Mouse (Mus musculus): Measurements from ENCODE around the gene Anapc15. TPM values are rescaled to one million over a fixed set of nuclear protein-coding genes. Genes with fewer than 3 reads are reported as not detected.
A peak's percentile ranks its signal among the peaks of the same experiment; 100 is the strongest.
"Not testable (repeated sequence)": the region's sequence is repeated elsewhere in the genome, so short reads cannot be mapped to it uniquely, and the experiment has no call there.

Gene Anapc15
- polyA plus RNA-seq, 1 experiment: 31.8 TPM

DNA sequence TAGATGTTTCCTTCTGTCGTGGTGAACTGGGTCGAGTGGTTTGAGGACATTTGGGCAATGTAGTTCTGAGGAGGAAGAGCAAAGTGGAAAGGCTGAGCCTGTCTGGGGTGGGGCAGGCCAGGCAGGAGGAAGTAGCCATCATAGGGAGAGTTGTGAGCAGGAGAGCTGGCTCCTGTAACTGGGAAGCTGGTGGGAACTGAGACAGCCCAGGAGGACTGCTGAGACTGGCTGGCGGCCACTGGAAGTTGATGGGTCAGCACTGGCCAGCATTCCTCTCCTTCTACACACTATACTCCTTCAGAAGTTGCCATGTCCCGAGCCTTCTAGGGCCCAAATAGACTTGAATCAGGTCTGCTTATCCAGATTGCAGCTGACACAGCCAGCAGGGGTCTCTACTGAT, 44.9 kb downstream of the Anapc15 start:
- H3K9me3 ChIP-seq: no peaks in the 10 kb centered on the region
- H3K4me3 ChIP-seq (replicated peaks): peak overlapping the region; percentile 73
- H3K27me3 ChIP-seq (replicated peaks): no peaks in the 10 kb centered on the region
- no peak for TF ChIP-seq FLI1 (IDR thresholded peaks at IDR 0.05; ENCODE audit: low read length)
- TF ChIP-seq GATA1 (IDR thresholded peaks at IDR 0.05; ENCODE audit: borderline replicate concordance, low read length): no peak
- H3K4me1 ChIP-seq: peaks cover 52% of the 10 kb centered on the region
- H3K36me3 ChIP-seq (replicated peaks; ENCODE audit: low read length): peaks cover 54% of the 10 kb centered on the region

DNA sequence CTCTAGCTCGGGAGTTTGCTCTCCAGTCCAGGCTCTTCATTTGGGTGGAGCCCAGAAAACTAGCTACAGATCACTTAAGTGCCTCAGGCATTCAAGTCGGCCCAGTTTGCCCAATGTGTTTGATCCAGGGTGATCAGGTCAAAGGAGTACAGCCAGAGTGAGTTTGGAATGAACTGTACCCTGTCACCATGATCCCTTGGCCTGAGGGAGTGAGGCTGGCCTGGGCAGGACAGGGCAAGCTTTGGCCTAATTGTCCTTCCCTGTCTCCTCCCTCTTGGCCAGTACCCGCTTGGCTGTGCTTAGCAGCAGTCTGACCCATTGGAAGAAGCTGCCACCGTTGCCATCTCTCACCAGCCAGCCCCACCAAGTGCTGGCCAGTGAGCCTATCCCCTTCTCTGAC, 46.6 kb downstream of the Anapc15 start:
- no peaks in the 10 kb centered on the region for H3K9me3 ChIP-seq
- H3K27me3 ChIP-seq (replicated peaks): no peaks in the 10 kb centered on the region
- peaks cover 47% of the 10 kb centered on the region for H3K4me1 ChIP-seq
- no peak for TF ChIP-seq GATA1 (IDR thresholded peaks at IDR 0.05; ENCODE audit: borderline replicate concordance, low read length)
- TF ChIP-seq FLI1 (IDR thresholded peaks at IDR 0.05; ENCODE audit: low read length): no peak
- no peak overlapping the region for H3K4me3 ChIP-seq (replicated peaks)
- H3K36me3 ChIP-seq (replicated peaks; ENCODE audit: low read length): peaks cover 71% of the 10 kb centered on the region

DNA sequence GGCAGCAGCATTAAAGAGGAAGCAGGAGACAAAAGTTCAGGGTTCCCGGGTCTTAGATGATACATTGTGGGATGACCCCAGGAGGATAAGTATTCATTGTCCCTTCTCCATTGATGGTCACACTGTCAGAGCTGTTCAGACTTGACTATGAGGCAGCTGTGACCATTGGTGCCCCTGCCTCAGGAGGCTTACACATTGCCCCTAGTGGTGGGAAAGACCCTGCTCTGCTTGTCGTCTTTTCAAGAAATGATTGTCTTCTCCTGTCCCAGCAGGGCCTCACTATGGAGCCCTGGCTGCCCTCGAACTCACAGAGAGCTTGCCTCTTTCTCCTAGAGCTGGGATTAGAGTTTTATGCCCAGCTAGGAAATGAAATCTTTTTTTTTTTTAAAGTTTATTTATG, 48.5 kb downstream of the Anapc15 start:
- H3K36me3 ChIP-seq (replicated peaks; ENCODE audit: low read length): peaks cover 85% of the 10 kb centered on the region
- no peak overlapping the region for H3K4me3 ChIP-seq (replicated peaks)
- H3K9me3 ChIP-seq: no peaks in the 10 kb centered on the region
- H3K4me1 ChIP-seq: peaks cover 48% of the 10 kb centered on the region
- no peaks in the 10 kb centered on the region for H3K27me3 ChIP-seq (replicated peaks)
- TF ChIP-seq GATA1 (IDR thresholded peaks at IDR 0.05; ENCODE audit: borderline replicate concordance, low read length) (no peak), FLI1 (IDR thresholded peaks at IDR 0.05; ENCODE audit: low read length) (no peak)

DNA sequence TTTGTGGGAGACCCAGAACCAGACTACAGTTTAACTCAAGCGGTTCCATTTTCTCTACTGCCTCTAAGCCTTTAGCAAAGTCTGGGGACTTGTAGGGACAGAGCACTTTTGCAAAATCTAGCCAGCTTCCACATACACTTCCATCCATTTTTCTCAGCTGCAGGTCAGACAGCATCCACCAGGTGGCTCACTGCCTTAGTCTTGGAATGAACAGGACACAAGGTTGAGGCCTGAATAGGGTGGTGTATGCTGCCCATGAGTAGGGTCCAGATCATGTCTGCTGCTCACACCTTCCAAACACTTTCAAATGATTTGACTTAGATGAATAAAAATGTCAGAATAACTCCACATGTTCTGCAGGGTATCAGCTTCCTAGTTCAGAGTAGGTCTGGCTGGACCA, 54.6 kb downstream of the Anapc15 start:
- Histone ChIP-seq H3K4me1 (peaks cover 23% of the 10 kb centered on the region), H3K27me3 (replicated peaks) (no peaks in the 10 kb centered on the region), H3K36me3 (replicated peaks; ENCODE audit: low read length) (peaks cover 45% of the 10 kb centered on the region), H3K4me3 (replicated peaks) (no peak overlapping the region), H3K9me3 (no peaks in the 10 kb centered on the region)
- TF ChIP-seq FLI1 (IDR thresholded peaks at IDR 0.05; ENCODE audit: low read length): no peak
- TF ChIP-seq GATA1 (IDR thresholded peaks at IDR 0.05; ENCODE audit: borderline replicate concordance, low read length): no peak

DNA sequence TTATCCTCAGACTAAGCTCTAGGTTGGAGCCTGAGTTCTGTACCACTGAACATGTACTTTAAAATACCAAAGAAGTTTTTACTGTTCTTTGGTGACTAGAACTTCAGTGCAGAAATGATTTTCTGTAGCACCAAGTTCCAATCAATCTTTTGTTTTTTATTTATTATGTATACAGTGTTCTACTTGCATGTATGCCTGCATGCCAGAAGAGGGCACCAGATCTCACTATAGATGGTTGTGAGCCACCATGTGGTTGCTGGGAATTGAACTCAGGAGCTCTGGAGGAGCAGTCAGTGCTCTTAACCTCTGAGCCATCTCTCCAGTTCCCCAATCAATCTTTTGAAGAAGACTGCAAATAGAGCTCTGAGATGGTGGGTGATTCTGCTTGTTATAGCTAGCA, 62.4 kb downstream of the Anapc15 start:
- H3K27me3 ChIP-seq (replicated peaks); H3K9me3 ChIP-seq; H3K4me3 ChIP-seq (replicated peaks): not testable (repeated sequence)
- H3K4me1 ChIP-seq: peaks cover 13% of the 10 kb centered on the region
- H3K36me3 ChIP-seq (replicated peaks; ENCODE audit: low read length): peaks cover 11% of the 10 kb centered on the region

DNA sequence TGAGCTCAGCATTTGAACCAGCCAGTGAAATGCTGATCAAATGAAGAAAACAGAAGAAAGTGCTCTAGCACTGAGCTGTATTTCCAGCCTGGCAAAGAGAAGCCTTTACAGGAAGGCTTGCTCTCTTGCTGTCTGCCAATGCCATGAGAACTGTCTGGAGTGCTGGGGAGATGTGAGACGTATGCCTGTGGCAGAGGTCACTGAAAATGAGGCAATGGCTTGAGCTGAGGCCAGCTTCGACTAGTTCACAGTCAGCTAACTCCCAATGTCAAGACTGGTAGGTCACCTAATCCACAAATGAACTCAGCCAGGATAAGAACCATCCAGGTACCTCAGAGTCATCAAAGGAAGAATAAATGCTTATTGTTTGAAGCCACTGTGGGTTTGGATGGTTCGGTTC, 64.6 kb downstream of the Anapc15 start:
- no peak overlapping the region for H3K4me3 ChIP-seq (replicated peaks)
- TF ChIP-seq FLI1 (IDR thresholded peaks at IDR 0.05; ENCODE audit: low read length): no peak
- peaks cover 26% of the 10 kb centered on the region for H3K4me1 ChIP-seq
- H3K9me3 ChIP-seq: peaks cover 3% of the 10 kb centered on the region; the same call in 1 of the 2 replicates
- H3K36me3 ChIP-seq (replicated peaks; ENCODE audit: low read length): peaks cover 14% of the 10 kb centered on the region
- no peaks in the 10 kb centered on the region for H3K27me3 ChIP-seq (replicated peaks)

DNA sequence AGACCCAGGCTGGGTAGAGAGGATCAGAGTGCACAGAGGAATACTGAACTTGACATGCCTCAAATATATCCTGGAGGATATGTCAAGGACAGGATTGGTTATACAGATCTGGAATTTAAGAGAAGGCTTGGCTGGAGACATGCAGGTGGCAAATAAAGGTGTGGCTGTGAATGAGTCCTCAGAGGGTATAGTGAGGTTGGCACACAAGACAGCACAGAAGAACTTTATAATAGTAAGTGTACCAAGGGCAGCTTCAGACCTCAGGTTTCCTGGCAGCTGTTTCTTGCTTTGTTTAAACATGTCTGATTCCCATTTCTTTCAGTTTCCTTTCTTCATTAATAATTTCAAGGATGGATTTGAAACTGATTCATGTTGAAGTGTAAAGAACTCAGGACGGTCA, 69.0 kb downstream of the Anapc15 start:
- Histone ChIP-seq H3K9me3 (no peaks in the 10 kb centered on the region), H3K36me3 (replicated peaks; ENCODE audit: low read length) (peaks cover 9% of the 10 kb centered on the region), H3K4me1 (peaks cover 46% of the 10 kb centered on the region), H3K4me3 (replicated peaks) (peak overlapping the region; percentile 98), H3K27me3 (replicated peaks) (no peaks in the 10 kb centered on the region)
- TF ChIP-seq FLI1 (IDR thresholded peaks at IDR 0.05; ENCODE audit: low read length) (no peak), GATA1 (IDR thresholded peaks at IDR 0.05; ENCODE audit: borderline replicate concordance, low read length) (no peak)

DNA sequence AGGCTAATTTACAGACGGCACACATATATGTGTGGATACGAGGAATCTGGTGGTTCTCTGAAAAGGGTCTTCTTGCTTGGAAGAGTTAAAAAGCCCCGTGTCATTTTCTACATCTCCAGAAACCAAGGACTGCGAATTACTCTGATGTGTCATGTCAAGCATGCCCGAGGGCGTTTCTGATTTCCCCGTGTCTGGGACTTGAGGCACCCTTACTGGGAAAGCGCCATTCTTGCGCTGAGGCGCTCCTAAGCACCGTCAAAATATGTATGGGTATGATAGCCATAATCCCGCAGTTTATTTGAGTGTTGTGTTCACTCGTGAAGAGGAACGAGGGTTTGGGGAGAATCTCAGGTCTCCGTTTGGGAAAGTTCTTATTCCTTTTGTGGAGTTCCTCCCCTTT, 69.8 kb downstream of the Anapc15 start:
- no peaks in the 10 kb centered on the region for H3K9me3 ChIP-seq
- H3K4me1 ChIP-seq: peaks cover 54% of the 10 kb centered on the region
- TF ChIP-seq GATA1 (IDR thresholded peaks at IDR 0.05; ENCODE audit: borderline replicate concordance, low read length) (no peak), FLI1 (IDR thresholded peaks at IDR 0.05; ENCODE audit: low read length) (no peak)
- H3K4me3 ChIP-seq (replicated peaks): peak overlapping the region; percentile 98
- H3K27me3 ChIP-seq (replicated peaks): no peaks in the 10 kb centered on the region
- H3K36me3 ChIP-seq (replicated peaks; ENCODE audit: low read length): peaks cover 9% of the 10 kb centered on the region

DNA sequence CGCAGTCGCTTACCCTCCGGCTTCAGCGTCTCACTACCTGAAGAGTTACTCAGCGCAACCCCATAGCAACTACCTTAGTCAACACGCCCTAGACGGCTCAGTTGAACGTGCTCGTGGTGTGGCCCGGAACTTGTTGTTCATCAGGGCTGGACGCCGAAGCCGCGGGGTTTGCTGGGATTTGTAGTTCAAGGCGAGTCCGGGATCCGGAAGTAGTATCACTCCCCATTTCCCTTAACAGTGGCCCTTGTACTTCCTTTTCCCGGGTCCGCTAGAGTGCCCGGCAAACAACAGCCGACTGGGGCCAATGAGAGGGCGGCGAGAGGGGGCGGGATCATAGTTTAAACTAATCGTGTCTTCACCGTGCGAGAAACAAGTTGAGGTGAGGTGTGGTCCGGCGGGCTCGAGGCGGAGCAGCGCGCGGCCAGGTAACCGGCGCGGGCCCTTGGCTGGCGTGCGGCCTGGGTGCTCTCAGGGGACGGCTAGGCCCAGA, 70.3 kb downstream of the Anapc15 start, which contains the start of the genes Lrrc51 and Numa1:
Gene Lrrc51, minus strand, starts transcription at position 145 of the 490 bp plus-strand sequence.
Gene Numa1, plus strand, starts transcription at position 361 of the 490 bp plus-strand sequence.
- H3K9me3 ChIP-seq: no peaks in the 10 kb centered on the region
- TF ChIP-seq GATA1 (IDR thresholded peaks at IDR 0.05; ENCODE audit: borderline replicate concordance, low read length) (no peak), FLI1 (IDR thresholded peaks at IDR 0.05; ENCODE audit: low read length) (peak; percentile 93)
- no peaks in the 10 kb centered on the region for H3K27me3 ChIP-seq (replicated peaks)
- peaks cover 59% of the 10 kb centered on the region for H3K4me1 ChIP-seq
- peak within 1 kb of the TSS; percentile 98 for H3K4me3 ChIP-seq (replicated peaks)
- H3K36me3 ChIP-seq (replicated peaks; ENCODE audit: low read length): peaks cover 14% of the 10 kb centered on the region

DNA sequence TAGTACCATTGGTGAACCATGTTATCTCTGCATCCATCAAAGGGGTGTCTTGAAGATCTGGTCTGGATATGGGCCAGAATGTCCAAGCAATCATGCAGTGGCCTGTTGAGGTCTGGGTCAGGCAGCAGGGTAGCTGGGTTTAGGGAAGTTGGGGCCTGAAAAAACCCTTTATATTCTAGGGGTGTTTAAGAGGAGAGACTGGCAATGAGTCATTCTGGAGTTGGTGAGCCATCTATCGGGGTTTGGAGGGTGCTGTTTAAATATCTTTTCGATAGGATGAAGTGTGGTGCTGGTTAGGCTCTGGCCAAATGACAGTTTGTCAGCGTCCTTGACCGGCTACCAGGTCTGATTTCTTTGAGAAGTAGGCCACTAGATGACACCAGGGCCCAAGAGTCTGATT, 72.4 kb downstream of the Anapc15 start:
- Histone ChIP-seq H3K4me3 (replicated peaks) (peak overlapping the region; percentile 15), H3K36me3 (replicated peaks; ENCODE audit: low read length) (peaks cover 25% of the 10 kb centered on the region), H3K27me3 (replicated peaks) (no peaks in the 10 kb centered on the region), H3K4me1 (peaks cover 60% of the 10 kb centered on the region), H3K9me3 (no peaks in the 10 kb centered on the region)
- no peak for TF ChIP-seq GATA1 (IDR thresholded peaks at IDR 0.05; ENCODE audit: borderline replicate concordance, low read length)
- no peak for TF ChIP-seq FLI1 (IDR thresholded peaks at IDR 0.05; ENCODE audit: low read length)

DNA sequence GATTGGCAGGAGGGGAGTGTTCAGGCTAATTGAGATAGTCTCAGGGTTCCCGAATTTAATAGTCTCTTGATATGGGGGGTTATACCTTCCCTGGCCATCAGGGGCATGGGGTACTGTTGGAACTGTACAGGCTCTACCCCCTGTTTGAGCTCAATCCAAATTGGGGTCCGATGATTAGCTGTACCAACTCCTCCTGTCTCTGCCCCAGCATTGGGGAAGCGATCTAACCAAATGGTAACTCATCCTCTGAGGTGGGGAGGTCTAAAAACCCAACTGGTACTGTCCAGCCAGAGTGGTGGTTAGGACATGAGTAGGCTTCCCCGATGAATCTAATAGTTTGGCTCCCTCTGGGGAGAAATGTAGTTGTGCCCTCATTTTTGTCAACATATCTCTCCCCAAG, 73.5 kb downstream of the Anapc15 start:
- Histone ChIP-seq H3K9me3 (no peaks in the 10 kb centered on the region), H3K27me3 (replicated peaks) (no peaks in the 10 kb centered on the region), H3K4me1 (peaks cover 58% of the 10 kb centered on the region), H3K4me3 (replicated peaks) (no peak overlapping the region), H3K36me3 (replicated peaks; ENCODE audit: low read length) (peaks cover 23% of the 10 kb centered on the region)
- TF ChIP-seq FLI1 (IDR thresholded peaks at IDR 0.05; ENCODE audit: low read length) (no peak), GATA1 (IDR thresholded peaks at IDR 0.05; ENCODE audit: borderline replicate concordance, low read length) (no peak)
